Mouse (Mus musculus) lung, postnatal 0 days (tissue): ENCODE results near the gene Ttll11.

Source experiments
- CTCF ChIP-seq: IDR thresholded peaks from 2 replicates; pipeline ENCODE4 v1.5.1; 2016; ENCODE audit warnings: antibody characterized with exemption, mild to moderate bottlenecking
- EP300 ChIP-seq: IDR thresholded peaks from 2 replicates; pipeline ENCODE4 v1.6.1; 2016; ENCODE audit warnings: antibody characterized with exemption, mild to moderate bottlenecking, control low read depth

- TF ChIP-seq CTCF: no peak
- TF ChIP-seq EP300: no peak
Measured at GRCm38 (mm10) chr2:35843896-35844690, 135.6 kb downstream of the Ttll11 start.
